Mouse (Mus musculus) heart, embryonic 14.5 days (tissue): ENCODE results near the gene Mark4. TPM values are rescaled to one million over a fixed set of nuclear protein-coding genes. Genes with fewer than 3 reads are reported as not detected.

Experiments
- ATAC-seq: fragments of 200-750 bp; cut with Nextera tagmentation; 2 replicates; pipeline ENCODE4 v1.8.0; 2017; ENCODE audit warnings: low read depth, moderate TSS enrichment; ENCODE audit not compliant: insufficient number of reproducible peaks, insufficient read depth, low FRiP score
- H3K27ac ChIP-seq, 2 experiments: fragments of 200-500 bp in 1 of 2; fragments of 300-500 bp in 1 of 2; sonication (generic) in 1 of 2; replicated peaks in 1 of 2; 2 replicates each; pipeline ENCODE4 v1.5.1; 2012 to 2014; ENCODE audit warnings: low read depth in 2 of 2, low read length in 2 of 2, control low read depth in 1 of 2, mild to moderate bottlenecking in 1 of 2, mixed read lengths in 1 of 2; ENCODE audit not compliant: control insufficient read depth in 1 of 2, insufficient read depth in 1 of 2
- H3K27me3 ChIP-seq: fragments of 300-500 bp; sonication (generic); 2 replicates; pipeline ENCODE4 v1.6.1; 2014; ENCODE audit warnings: mild to moderate bottlenecking, low read length, control low read depth; ENCODE audit not compliant: control insufficient read depth, insufficient read depth
- H3K36me3 ChIP-seq: fragments of 300-500 bp; sonication (generic); 2 replicates; pipeline ENCODE4 v1.6.1; 2014; ENCODE audit warnings: mild to moderate bottlenecking, control low read depth, low read length, mixed read lengths; ENCODE audit not compliant: control insufficient read depth, insufficient read depth
- H3K4me1 ChIP-seq, 2 experiments: fragments of 200-500 bp in 1 of 2; fragments of 300-500 bp in 1 of 2; sonication (generic) in 1 of 2; 2 replicates each; pipeline ENCODE4 v1.6.1; 2012 to 2014; ENCODE audit warnings: low read length in 2 of 2, control low read depth in 1 of 2, mixed read lengths in 1 of 2; ENCODE audit not compliant: control insufficient read depth in 2 of 2, insufficient read depth in 2 of 2
- H3K4me2 ChIP-seq: fragments of 300-500 bp; sonication (generic); 2 replicates; pipeline ENCODE4 v1.6.1; 2014; ENCODE audit warnings: mild to moderate bottlenecking, low read length
- H3K4me3 ChIP-seq, 2 experiments: fragments of 200-500 bp in 1 of 2; fragments of 300-500 bp in 1 of 2; sonication (generic) in 1 of 2; 2 replicates each; pipeline ENCODE4 v1.5.1; 2012 to 2014; ENCODE audit warnings: low read length in 2 of 2, mild to moderate bottlenecking in 2 of 2, control low read depth in 1 of 2, low read depth in 1 of 2, moderate library complexity in 1 of 2; ENCODE audit not compliant: control insufficient read depth in 1 of 2, insufficient read depth in 1 of 2
- H3K9ac ChIP-seq: fragments of 300-500 bp; sonication (generic); 2 replicates; pipeline ENCODE4 v1.6.1; 2014; ENCODE audit warnings: mild to moderate bottlenecking, low read length
- H3K9me3 ChIP-seq: fragments of 300-500 bp; sonication (generic); 2 replicates; pipeline ENCODE4 v1.6.1; 2016; ENCODE audit warnings: low read length, control low read depth; ENCODE audit not compliant: control insufficient read depth
- WGBS: fragments of 180-500 bp; shearing (Covaris S2); extraction: QIAGEN DNeasy Blood & Tissue Kit; methylation state at CpG from one replicate; pipeline ENCODE4 v1.1.7; 2014; 5-methylcytosine and 5-hydroxymethylcytosine counted together
- polyA plus RNA-seq: library from polyadenylated mRNA; unstranded; fragments of >200 nt; fragmentation: Nextera tagmentation; extraction: Ambion mirVana; gene quantifications from 2 replicates; pipeline ENCODE4 v1.2.1, GENCODE M21; 2014

Gene Mark4
- polyA plus RNA-seq, 1 experiment from 2014 or later: 10.5 TPM

GRCm38 (mm10) chr7:19469404-19469803 lies 10.8 kb upstream of the Mark4 start:
- Histone ChIP-seq H3K4me3 (no peak overlapping the region), H3K4me1 (peaks cover 9 to 16% of the 10 kb centered on the region in 2 experiments), H3K9ac (no peak overlapping the region), H3K36me3 (no peaks in the 10 kb centered on the region), H3K27ac (no peak overlapping the region), H3K4me2 (no peak overlapping the region; the same call in 1 of the 2 replicates), H3K27me3 (peaks cover 56% of the 10 kb centered on the region), H3K9me3 (no peaks in the 10 kb centered on the region)
- ATAC-seq: no peak
- 35% methylated on average over 23 of the region's 23 CpGs for WGBS

DNA sequence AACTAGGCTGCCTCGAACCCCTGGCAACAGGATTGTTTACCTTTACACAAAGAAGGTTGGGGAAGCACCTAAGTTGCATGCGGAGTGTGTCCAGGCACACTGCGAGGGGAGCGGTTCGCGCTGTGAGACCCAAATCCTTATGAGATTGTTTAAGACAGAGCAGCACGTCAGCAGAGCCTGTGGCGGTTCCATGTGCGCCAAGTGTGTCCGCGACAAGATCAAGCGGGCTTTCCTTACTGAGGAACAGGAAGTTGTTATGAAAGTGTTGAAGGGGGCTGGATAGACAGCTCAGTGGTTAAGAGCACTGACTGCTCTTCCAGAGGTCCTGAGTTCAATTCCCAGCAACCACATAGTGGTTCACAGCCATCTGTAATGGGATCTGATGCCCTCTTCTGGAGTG lies 9.7 kb upstream of the Mark4 start:
- no peaks in the 10 kb centered on the region for H3K9me3 ChIP-seq
- ATAC-seq: no peak
- 68% methylated on average over 12 of the region's 12 CpGs for WGBS
- H3K36me3 ChIP-seq: no peaks in the 10 kb centered on the region
- H3K27me3 ChIP-seq: peaks cover 51% of the 10 kb centered on the region
- H3K9ac ChIP-seq: no peak overlapping the region
- H3K4me2 ChIP-seq: no peak overlapping the region
- H3K4me1 ChIP-seq: peaks cover 14 to 15% of the 10 kb centered on the region in 2 experiments
- H3K4me3 ChIP-seq: no peak overlapping the region
- no peak overlapping the region for H3K27ac ChIP-seq

DNA sequence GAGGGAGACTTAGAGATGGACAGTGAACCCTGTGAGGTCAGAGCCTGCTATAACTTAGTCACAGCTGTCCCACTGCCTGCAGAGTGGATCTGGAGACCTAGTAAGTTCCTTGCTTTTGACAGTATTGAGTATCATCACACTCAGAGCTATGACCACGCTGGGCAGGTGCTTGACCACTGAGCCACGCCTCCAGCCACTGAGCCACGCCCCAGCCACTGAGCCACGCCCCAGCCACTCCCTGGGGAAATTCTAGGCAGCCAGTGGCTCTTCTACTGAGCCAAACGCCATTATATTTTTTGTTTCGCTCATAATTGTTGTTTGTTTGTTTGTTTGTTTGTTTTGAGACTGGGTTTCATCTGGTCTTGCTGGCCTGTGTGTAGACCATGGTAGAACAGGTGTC lies 9.0 kb upstream of the Mark4 start:
- no peak overlapping the region for H3K4me2 ChIP-seq
- H3K9me3 ChIP-seq: no peaks in the 10 kb centered on the region
- H3K4me1 ChIP-seq: peaks cover 14 to 15% of the 10 kb centered on the region in 2 experiments
- no peaks in the 10 kb centered on the region for H3K36me3 ChIP-seq
- 28% methylated on average over 6 of the region's 6 CpGs for whole genome bisulfite sequencing
- H3K9ac ChIP-seq: no peak overlapping the region
- no peak overlapping the region for H3K27ac ChIP-seq
- no peak overlapping the region for H3K4me3 ChIP-seq
- no peak for ATAC-seq
- H3K27me3 ChIP-seq: peaks cover 44% of the 10 kb centered on the region

GRCm38 (mm10) chr7:19466602-19467145 lies 8.1 kb upstream of the Mark4 start:
- H3K9ac ChIP-seq: no peak overlapping the region
- WGBS: 46% methylated on average over 5 of the region's 5 CpGs
- no peak overlapping the region for H3K27ac ChIP-seq
- no peak for ATAC-seq
- no peak overlapping the region for H3K4me3 ChIP-seq
- H3K4me1 ChIP-seq: peaks cover 11% of the 10 kb centered on the region in 2 experiments
- H3K9me3 ChIP-seq: no peaks in the 10 kb centered on the region
- no peaks in the 10 kb centered on the region for H3K36me3 ChIP-seq
- H3K4me2 ChIP-seq: no peak overlapping the region
- peaks cover 35% of the 10 kb centered on the region for H3K27me3 ChIP-seq

GRCm38 (mm10) chr7:19464367-19465307 lies 6.0 kb upstream of the Mark4 start:
- Histone ChIP-seq H3K4me2 (peak overlapping the region; percentile 51), H3K27me3 (peaks cover 20% of the 10 kb centered on the region), H3K4me1 (peaks cover 11% of the 10 kb centered on the region in 2 experiments), H3K36me3 (no peaks in the 10 kb centered on the region), H3K9ac (peak overlapping the region; percentile 50; the same call in 1 of the 2 replicates), H3K27ac (peak overlapping the region in 1 of 2 experiments; percentile 55; a peak in 2 of 4 replicates), H3K9me3 (no peaks in the 10 kb centered on the region), H3K4me3 (peak overlapping the region; percentile 8 to 16; a peak in 2 of 4 replicates)
- 0 out of 2 replicates have a peak, but pooled peaks have one; percentile 29 for ATAC-seq
- WGBS: 9% methylated on average over 22 of the region's 22 CpGs

DNA sequence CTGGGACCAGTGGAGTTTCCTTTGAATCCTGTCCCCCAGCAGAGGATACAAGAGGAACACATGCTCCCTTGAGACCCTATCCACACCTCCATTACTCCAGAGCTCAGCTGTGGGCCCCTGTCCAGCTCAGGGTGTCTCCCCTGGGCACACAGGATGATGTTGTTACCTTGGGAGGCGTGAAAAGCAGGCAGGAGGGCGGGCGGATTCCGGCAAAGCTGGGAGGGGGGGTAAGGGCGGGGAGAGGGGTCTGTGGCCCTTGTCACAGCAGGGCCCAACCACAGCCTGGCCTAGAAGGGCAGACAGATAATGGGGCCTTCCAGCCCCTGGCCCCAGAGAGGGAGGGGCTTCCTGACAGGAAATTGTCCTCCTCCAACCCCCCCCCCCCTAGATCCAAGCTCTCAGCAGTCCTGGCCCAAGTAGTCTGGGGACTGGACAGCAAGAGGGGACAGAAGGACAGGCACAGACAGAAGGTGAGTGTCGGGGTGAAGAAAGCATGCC lies 4.3 kb upstream of the Mark4 start, which contains the start of gene Exoc3l2:
Gene Exoc3l2, plus strand, starts transcription at position 448 of the 498 bp plus-strand sequence.
- Histone ChIP-seq H3K27me3 (peaks cover 13% of the 10 kb centered on the region; the same call in 1 of the 2 replicates), H3K9ac (peak within 1 kb of the TSS; percentile 36; the same call in 1 of the 2 replicates), H3K4me2 (peak within 1 kb of the TSS; percentile 51)

DNA sequence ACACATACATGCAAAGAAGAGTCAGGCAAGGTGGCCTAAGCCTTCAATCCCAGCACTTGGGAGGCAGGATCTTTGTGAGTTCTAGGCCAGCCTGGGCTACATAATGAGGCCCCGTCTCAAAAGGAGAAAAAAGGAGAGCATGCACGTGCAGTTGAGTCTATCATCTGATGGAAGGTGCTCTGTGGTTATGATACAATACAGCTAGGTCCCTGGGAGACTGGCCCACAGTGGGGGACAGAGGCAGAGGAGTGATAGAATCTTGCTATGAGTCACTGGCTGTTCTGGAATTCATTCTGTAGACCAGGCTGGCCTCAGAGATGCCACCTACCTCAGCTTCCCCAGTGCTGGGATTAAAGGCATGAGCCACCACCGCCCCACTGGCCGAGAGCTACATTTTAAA lies 3.8 kb upstream of the Mark4 start:
- no peaks in the 10 kb centered on the region for H3K9me3 ChIP-seq
- H3K36me3 ChIP-seq: no peaks in the 10 kb centered on the region
- no peak overlapping the region for H3K9ac ChIP-seq
- H3K4me2 ChIP-seq: 0 out of 2 replicates have a peak overlapping the region, but pooled peaks have one; percentile 51
- no peak for ATAC-seq
- WGBS: 53% methylated on average over 4 of the region's 4 CpGs
- H3K4me1 ChIP-seq: peaks cover 14 to 21% of the 10 kb centered on the region in 2 experiments
- peaks cover 13% of the 10 kb centered on the region; the same call in 1 of the 2 replicates for H3K27me3 ChIP-seq
- 0 out of 4 replicates have a peak overlapping the region, but pooled peaks of 1 of the 2 experiments have one; percentile 12 for H3K27ac ChIP-seq
- 0 out of 4 replicates have a peak overlapping the region, but pooled peaks of 1 of the 2 experiments have one; percentile 20 for H3K4me3 ChIP-seq

More for the DNA sequence above, 4.3 kb upstream of the Mark4 start, which contains the start of gene Exoc3l2:
- H3K27ac ChIP-seq: peak within 1 kb of the TSS; percentile 27 to 55; a peak in 1 of 4 replicates
- H3K4me1 ChIP-seq: peaks cover 14 to 18% of the 10 kb centered on the region in 2 experiments
- 25% methylated on average over 6 of the region's 6 CpGs for WGBS
- no peak for ATAC-seq
- H3K4me3 ChIP-seq: peak within 1 kb of the TSS; percentile 20 to 41
- no peaks in the 10 kb centered on the region for H3K9me3 ChIP-seq
- no peaks in the 10 kb centered on the region for H3K36me3 ChIP-seq
